Comparison of ENCODE assay signal across 26 mouse cellular contexts in the genomic region with DNA sequence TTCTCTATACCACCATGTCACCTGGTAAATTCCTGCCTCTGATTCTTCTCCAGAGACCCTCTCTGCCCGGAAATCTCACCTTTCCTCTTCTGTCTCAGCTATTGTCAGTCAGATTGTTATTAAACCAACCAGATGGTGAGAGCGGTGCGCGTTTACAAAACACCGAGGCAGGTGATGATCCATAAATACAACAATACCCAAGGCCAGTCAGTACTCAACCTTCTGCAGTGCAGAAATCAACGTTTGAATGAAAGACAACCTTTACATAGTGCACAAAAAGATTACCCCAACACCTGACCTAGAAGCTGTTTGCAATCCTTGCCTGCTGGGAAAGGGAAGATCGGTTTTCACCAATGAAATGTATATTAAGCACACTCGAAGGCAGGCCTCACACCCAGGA. TPM values are rescaled to one million over a fixed set of nuclear protein-coding genes. Genes with fewer than 3 reads are reported as not detected.
A peak's percentile ranks its signal among the peaks of the same experiment; 100 is the strongest.
DNase-seq lines count a peak whose midpoint lies in the region; TF ChIP-seq lines count a peak whose summit lies in the region.
"Had no signal": no experiment of that assay in that cellular context is flagged by ENCODE, and none has a peak within 500 bp of the region (broad histone marks: within the 10 kb centered on the region; RNA-seq: fewer than 3 reads in every experiment).

No protein-coding gene starts in this region.

- H3K27me3 ChIP-seq in E14TG2a.4 (ENCODE audit: insufficient read depth, low read length): no peaks in the 10 kb centered on the region
- H3K27me3 ChIP-seq in kidney, adult 2 months (replicated peaks; ENCODE audit: control insufficient read depth, insufficient read depth, low read length): no peaks in the 10 kb centered on the region
- H3K27me3 ChIP-seq: CH12.LX; embryonic facial prominence, embryonic 12.5 days; forebrain, embryonic 13.5 days; forebrain, embryonic 15.5 days had no signal

- TF ChIP-seq POLR2A in kidney, adult 2 months (IDR thresholded peaks at IDR 0.05; ENCODE audit: low read depth, low read length): no peak

- no peaks in the 10 kb centered on the region for H3K36me3 ChIP-seq in E14TG2a.4 (ENCODE audit: insufficient read depth, low read length)
- no peaks in the 10 kb centered on the region for H3K36me3 ChIP-seq in kidney, adult 2 months (ENCODE audit: control insufficient read depth, insufficient read depth, low read length)
- H3K36me3 ChIP-seq: embryonic facial prominence, embryonic 12.5 days; forebrain, embryonic 15.5 days; G1E had no signal

- no peak overlapping the region for H3K27ac ChIP-seq in kidney, adult 2 months (ENCODE audit: insufficient read depth, low read depth, low read length)
- H3K27ac ChIP-seq: embryonic facial prominence, embryonic 12.5 days; forebrain, embryonic 13.5 days; forebrain, embryonic 15.5 days had no signal

- peak overlapping the region; percentile 71 for H3K4me3 ChIP-seq in E14TG2a.4 (replicated peaks; ENCODE audit: low read length)
- H3K4me3 ChIP-seq in kidney, adult 2 months (ENCODE audit: insufficient read depth, low read depth, low read length): no peak overlapping the region
- H3K4me3 ChIP-seq: embryonic facial prominence, embryonic 12.5 days; forebrain, embryonic 13.5 days; forebrain, embryonic 15.5 days had no signal

- peaks cover 14% of the 10 kb centered on the region; the same call in 1 of the 2 replicates for H3K9me3 ChIP-seq in E14TG2a.4 (ENCODE audit: low read length)
- H3K9me3 ChIP-seq: embryonic facial prominence, embryonic 12.5 days; forebrain, embryonic 13.5 days; forebrain, embryonic 15.5 days; G1E had no signal

- no peak for TF ChIP-seq CTCF in E14TG2a.4 (conservative IDR thresholded peaks at IDR 0.05; ENCODE audit: low read length)
- TF ChIP-seq CTCF in kidney, adult 2 months (conservative IDR thresholded peaks at IDR 0.05; ENCODE audit: insufficient read depth, insufficient read length, low read depth, low read length): no peak

- H3K4me1 ChIP-seq in E14TG2a.4 (replicated peaks; ENCODE audit: low read depth, low read length): peaks cover 69% of the 10 kb centered on the region
- no peaks in the 10 kb centered on the region for H3K4me1 ChIP-seq in kidney, adult 2 months (ENCODE audit: control insufficient read depth, insufficient read depth, low read length)
- H3K4me1 ChIP-seq: embryonic facial prominence, embryonic 12.5 days; forebrain, embryonic 13.5 days; forebrain, embryonic 15.5 days had no signal

- DNase-seq in ES-CJ7 (ENCODE audit: low read depth, low spot score) (peak; percentile 75), R1 (ENCODE audit: low read depth, low spot score) (peak; percentile 78), ZHBTc4 (ENCODE audit: low read depth, low spot score) (peak; percentile 70)
- DNase-seq in kidney, adult 2 months: no peak
- no peak for DNase-seq in lung, postnatal 4 days
- no peak for DNase-seq in gastrocnemius, postnatal 25 days
- DNase-seq: adrenal gland, adult 2 months; adrenal gland, postnatal 10 days; adrenal gland, postnatal 25 days; B cell, adult 2 months; cerebellum, adult 11 months; cerebellum, adult 18-20 months; cerebellum, adult 8-10 months; cerebellum, adult 9-11 months; cerebellum, postnatal 14 days; cerebellum, postnatal 36 days; embryo, embryonic 11 days; forebrain, postnatal 0 days had no signal

- WGBS in kidney, adult 2 months: 61% methylated on average over 8 of the region's 8 CpGs

RNA-seq across cellular contexts. Expression of a gene that starts 25.6 kb away (rescaled TPM):
- 3.7 and 4.4 TPM in 2 replicates for polyA plus RNA-seq in kidney, adult 2 months (2012; rRNA removed)
- total RNA-seq in gastrocnemius, postnatal 25 days (2021): 10 to 100 TPM; 30.5 to 33.2 TPM

RNA-seq across cellular contexts. Expression of a gene that starts 26.2 kb away (rescaled TPM):
- polyA plus RNA-seq in kidney, adult 2 months (2012; rRNA removed): 450 and 540 TPM in 2 replicates
- total RNA-seq in gastrocnemius, postnatal 25 days (2021): 100 to 1,000 TPM; 583 to 623 TPM

RNA-seq across cellular contexts. Expression of a gene that starts 54.4 kb away (rescaled TPM):
- 0.48 and 1.2 TPM in 2 replicates for polyA plus RNA-seq in kidney, adult 2 months (2012; rRNA removed)
- total RNA-seq in gastrocnemius, postnatal 25 days (2021): 100 to 1,000 TPM; 200 to 220 TPM
- total RNA-seq: CH12.LX; common myeloid progenitor, adult 5-6 weeks had no signal
- polyA plus RNA-seq: CD4-positive, CD25-positive, alpha-beta regulatory T cell, adult 4 months had no signal

RNA-seq across cellular contexts. Expression of a gene that starts 56.9 kb away (rescaled TPM):
- 15.4 and 17.8 TPM in 2 replicates for polyA plus RNA-seq in kidney, adult 2 months (2012; rRNA removed)
- total RNA-seq in gastrocnemius, postnatal 25 days (2021): 10 to 100 TPM; 14.8 to 16.8 TPM

Comparison
In these comparisons a context has a peak if more than half of its experiments do, and no peak if none do; other contexts are left out.
1. DNase-seq: peak in ES-CJ7 (single experiment), R1 (single experiment) and ZHBTc4 (single experiment); none in kidney, adult 2 months (single experiment), lung, postnatal 4 days (0 of 2) and gastrocnemius, postnatal 25 days (single experiment).